Mouse (Mus musculus): ENCODE data around the gene Ogdh. TPM values are rescaled to one million over a fixed set of nuclear protein-coding genes. Genes with fewer than 3 reads are reported as not detected.
"Not testable (repeated sequence)": the region's sequence is repeated elsewhere in the genome, so short reads cannot be mapped to it uniquely, and the experiment has no call there.

Gene Ogdh
- polyA plus RNA-seq, 1 experiment from 2014 or later, result 122 TPM

GRCm38 (mm10) chr11:6348681-6349200, 57.3 kb downstream of the Ogdh start:
- no peaks in the 10 kb centered on the region for H3K27me3 ChIP-seq (ENCODE audit: low read depth, poor library complexity, severe bottlenecking)
- no peak for DNase-seq (ENCODE audit: low spot score)
- no peak overlapping the region for H3K27ac ChIP-seq
- no peaks in the 10 kb centered on the region for H3K9me3 ChIP-seq (replicated peaks)
- no peaks in the 10 kb centered on the region for H3K4me1 ChIP-seq
- 96% methylated on average over 11 of the region's 11 CpGs for WGBS
- peaks cover 95% of the 10 kb centered on the region for H3K36me3 ChIP-seq
- no peak overlapping the region for H3K4me3 ChIP-seq

- peaks cover 95% of the 10 kb centered on the region for H3K36me3 ChIP-seq
- no peak for DNase-seq (ENCODE audit: low spot score)
- no peaks in the 10 kb centered on the region for H3K9me3 ChIP-seq (replicated peaks)
- H3K27ac ChIP-seq, result no peak overlapping the region
- no peaks in the 10 kb centered on the region for H3K27me3 ChIP-seq (ENCODE audit: low read depth, poor library complexity, severe bottlenecking)
- WGBS, result 83% methylated on average over 5 of the region's 5 CpGs
- no peaks in the 10 kb centered on the region for H3K4me1 ChIP-seq
- H3K4me3 ChIP-seq, result no peak overlapping the region
Observed at GRCm38 (mm10) chr11:6349586-6349985, 58.2 kb downstream of the Ogdh start.

GRCm38 (mm10) chr11:6355106-6355505, 63.7 kb downstream of the Ogdh start:
- no peak overlapping the region for H3K27ac ChIP-seq
- WGBS, result 91% methylated on average over 4 of the region's 4 CpGs
- no peaks in the 10 kb centered on the region for H3K9me3 ChIP-seq (replicated peaks)
- no peak for DNase-seq (ENCODE audit: low spot score)
- no peaks in the 10 kb centered on the region for H3K4me1 ChIP-seq
- no peak overlapping the region for H3K4me3 ChIP-seq
- H3K36me3 ChIP-seq, result peaks cover 72% of the 10 kb centered on the region
- H3K27me3 ChIP-seq (ENCODE audit: low read depth, poor library complexity, severe bottlenecking), result no peaks in the 10 kb centered on the region

GRCm38 (mm10) chr11:6364581-6365275, 73.3 kb downstream of the Ogdh start:
- WGBS, result 89% methylated on average over 9 of the region's 9 CpGs

GRCm38 (mm10) chr11:6365885-6366284, 74.5 kb downstream of the Ogdh start:
- no peaks in the 10 kb centered on the region for H3K36me3 ChIP-seq
- H3K27ac ChIP-seq, result no peak overlapping the region
- DNase-seq (ENCODE audit: low spot score), result peak; percentile 83
- no peak overlapping the region for H3K4me3 ChIP-seq
- H3K27me3 ChIP-seq (ENCODE audit: low read depth, poor library complexity, severe bottlenecking), result no peaks in the 10 kb centered on the region
- H3K4me1 ChIP-seq, result peaks cover 9% of the 10 kb centered on the region
- H3K9me3 ChIP-seq (replicated peaks), result no peaks in the 10 kb centered on the region; the same call in 1 of the 2 replicates
- WGBS, result 23% methylated on average over 11 of the region's 11 CpGs

More at GRCm38 (mm10) chr11:6364581-6365275, 73.3 kb downstream of the Ogdh start:
- peak; percentile 21 for DNase-seq (ENCODE audit: low spot score)
- Histone ChIP-seq H3K27ac (no peak overlapping the region), H3K4me3 (no peak overlapping the region), H3K4me1 (peaks cover 9% of the 10 kb centered on the region), H3K27me3 (ENCODE audit: low read depth, poor library complexity, severe bottlenecking) (no peaks in the 10 kb centered on the region), H3K9me3 (replicated peaks) (no peaks in the 10 kb centered on the region; the same call in 1 of the 2 replicates), H3K36me3 (no peaks in the 10 kb centered on the region)

- WGBS, result 77% methylated on average over 6 of the region's 6 CpGs
- no peak for DNase-seq (ENCODE audit: low spot score)
- Histone ChIP-seq H3K4me1 (peaks cover 9% of the 10 kb centered on the region), H3K36me3 (no peaks in the 10 kb centered on the region), H3K9me3 (replicated peaks) (no peaks in the 10 kb centered on the region; the same call in 1 of the 2 replicates), H3K4me3 (no peak overlapping the region), H3K27ac (no peak overlapping the region), H3K27me3 (ENCODE audit: low read depth, poor library complexity, severe bottlenecking) (no peaks in the 10 kb centered on the region)
Observed at GRCm38 (mm10) chr11:6366434-6366833, 75.0 kb downstream of the Ogdh start.

- WGBS, result 74% methylated on average over 4 of the region's 4 CpGs
- H3K4me1 ChIP-seq, result peaks cover 9% of the 10 kb centered on the region
- no peak overlapping the region for H3K4me3 ChIP-seq
- DNase-seq (ENCODE audit: low spot score), result no peak
- no peaks in the 10 kb centered on the region for H3K27me3 ChIP-seq (ENCODE audit: low read depth, poor library complexity, severe bottlenecking)
- no peak overlapping the region for H3K27ac ChIP-seq
- H3K36me3 ChIP-seq, result no peaks in the 10 kb centered on the region
- H3K9me3 ChIP-seq (replicated peaks), result no peaks in the 10 kb centered on the region; the same call in 1 of the 2 replicates
Observed at GRCm38 (mm10) chr11:6367156-6367555, 75.7 kb downstream of the Ogdh start.

- not testable (repeated sequence) for DNase-seq (ENCODE audit: low spot score); H3K36me3 ChIP-seq; H3K4me1 ChIP-seq; H3K27ac ChIP-seq; H3K27me3 ChIP-seq (ENCODE audit: low read depth, poor library complexity, severe bottlenecking); H3K4me3 ChIP-seq; H3K9me3 ChIP-seq (replicated peaks)
- 82% methylated on average over 5 of the region's 5 CpGs for WGBS
Observed at GRCm38 (mm10) chr11:6367986-6368385, 76.6 kb downstream of the Ogdh start.

- Histone ChIP-seq H3K36me3 (no peaks in the 10 kb centered on the region), H3K27me3 (ENCODE audit: low read depth, poor library complexity, severe bottlenecking) (no peaks in the 10 kb centered on the region), H3K9me3 (replicated peaks) (no peaks in the 10 kb centered on the region), H3K4me1 (peaks cover 2% of the 10 kb centered on the region; the same call in 1 of the 2 replicates), H3K4me3 (no peak overlapping the region), H3K27ac (no peak overlapping the region)
- 91% methylated on average over 11 of the region's 11 CpGs for WGBS
- DNase-seq (ENCODE audit: low spot score), result no peak
Observed at GRCm38 (mm10) chr11:6371376-6372155, 80.1 kb downstream of the Ogdh start.

- H3K36me3 ChIP-seq, result no peaks in the 10 kb centered on the region
- WGBS, result 93% methylated on average over 9 of the region's 9 CpGs
- no peak for DNase-seq (ENCODE audit: low spot score)
Observed at GRCm38 (mm10) chr11:6372784-6373183, 81.4 kb downstream of the Ogdh start.

GRCm38 (mm10) chr11:6380916-6381315, 89.5 kb downstream of the Ogdh start:
- Histone ChIP-seq H3K9me3 (replicated peaks) (no peaks in the 10 kb centered on the region), H3K36me3 (no peaks in the 10 kb centered on the region), H3K27me3 (ENCODE audit: low read depth, poor library complexity, severe bottlenecking) (no peaks in the 10 kb centered on the region), H3K27ac (no peak overlapping the region), H3K4me1 (no peaks in the 10 kb centered on the region), H3K4me3 (no peak overlapping the region)
- 81% methylated on average over 6 of the region's 6 CpGs for WGBS
- no peak for DNase-seq (ENCODE audit: low spot score)

More at GRCm38 (mm10) chr11:6372784-6373183, 81.4 kb downstream of the Ogdh start:
- H3K9me3 ChIP-seq (replicated peaks), result no peaks in the 10 kb centered on the region
- no peaks in the 10 kb centered on the region for H3K27me3 ChIP-seq (ENCODE audit: low read depth, poor library complexity, severe bottlenecking)
- no peaks in the 10 kb centered on the region for H3K4me1 ChIP-seq
- H3K27ac ChIP-seq, result no peak overlapping the region
- no peak overlapping the region for H3K4me3 ChIP-seq

GRCm38 (mm10) chr11:6388126-6388725, 96.8 kb downstream of the Ogdh start:
- DNase-seq (ENCODE audit: low spot score), result no peak
- H3K36me3 ChIP-seq, result peaks cover 20% of the 10 kb centered on the region
- no peaks in the 10 kb centered on the region for H3K27me3 ChIP-seq (ENCODE audit: low read depth, poor library complexity, severe bottlenecking)
- peaks cover 23% of the 10 kb centered on the region for H3K4me1 ChIP-seq
- H3K4me3 ChIP-seq, result peak overlapping the region; percentile 84
- H3K9me3 ChIP-seq (replicated peaks), result no peaks in the 10 kb centered on the region
- peak overlapping the region; percentile 92 for H3K27ac ChIP-seq
- WGBS, result 91% methylated on average over 6 of the region's 6 CpGs
